Mouse (Mus musculus) MEL (cell line): ENCODE measurements at regions not wholly inside any gene's neighbourhood (a gene's known extent, or its start where the extent isn't known, plus 50 kb on each side); places are given as distances from the start of the nearest gene placed in this dataset.
A peak's percentile ranks its signal among the peaks of the same experiment; 100 is the strongest.

Experiments used
- DNase-seq: peaks from one replicate; pipeline ENCODE4 v3.0.0; 2011; ENCODE audit warnings: low read depth, low spot score
- H3K27ac ChIP-seq: 2 replicates; pipeline ENCODE4 v1.5.1; 2012; ENCODE audit warnings: low read depth, mild to moderate bottlenecking, control low read depth, low read length, moderate library complexity; ENCODE audit not compliant: control insufficient read depth
- H3K27me3 ChIP-seq, 2 experiments: fragments of 150-350 bp in 1 of 2; sonication (generic) in 1 of 2; 2 replicates each; pipeline ENCODE4 v1.6.1; 2012; ENCODE audit warnings: low read length in 2 of 2, mild to moderate bottlenecking in 2 of 2, improper control_type of control experiment in 1 of 2, moderate library complexity in 1 of 2; ENCODE audit not compliant: insufficient read depth in 2 of 2, control insufficient read depth in 1 of 2
- H3K36me3 ChIP-seq, 2 experiments: 2 replicates each; pipeline ENCODE4 v1.6.1; 2012 to 2014; ENCODE audit warnings: low read length in 2 of 2, improper control_type of control experiment in 1 of 2, inconsistent platforms in 1 of 2, mild to moderate bottlenecking in 1 of 2; ENCODE audit not compliant: insufficient read depth in 2 of 2, control insufficient read depth in 1 of 2
- H3K4me1 ChIP-seq, 2 experiments: fragments of 150-350 bp in 1 of 2; sonication (generic) in 1 of 2; 2 replicates each; pipeline ENCODE4 v1.6.1; 2012; ENCODE audit warnings: low read length in 2 of 2, improper control_type of control experiment in 1 of 2, mild to moderate bottlenecking in 1 of 2; ENCODE audit not compliant: insufficient read depth in 2 of 2, control insufficient read depth in 1 of 2
- H3K4me3 ChIP-seq, 2 experiments: fragments of 150-350 bp in 1 of 2; sonication (generic) in 1 of 2; 2 replicates each; pipeline ENCODE4 v1.5.1; 2012; ENCODE audit warnings: low read depth in 2 of 2, low read length in 2 of 2, mild to moderate bottlenecking in 2 of 2, moderate library complexity in 2 of 2, control low read depth in 1 of 2, improper control_type of control experiment in 1 of 2; ENCODE audit not compliant: control insufficient read depth in 1 of 2, insufficient read depth in 1 of 2
- H3K79me2 ChIP-seq: 2 replicates; pipeline ENCODE4 v1.6.1; 2012; ENCODE audit warnings: mild to moderate bottlenecking, low read length, moderate library complexity; ENCODE audit not compliant: control insufficient read depth, poor library complexity, insufficient read depth
- H3K9ac ChIP-seq: 2 replicates; pipeline ENCODE4 v1.6.1; 2012; ENCODE audit warnings: low read depth, mild to moderate bottlenecking, control low read depth, low read length, moderate library complexity; ENCODE audit not compliant: control insufficient read depth, poor library complexity, severe bottlenecking
- H3K9me3 ChIP-seq: fragments of 150-350 bp; sonication (generic); replicated peaks from 2 replicates; pipeline ENCODE4 v1.6.1; 2012; ENCODE audit warnings: mild to moderate bottlenecking, low read length, improper control_type of control experiment, moderate library complexity; ENCODE audit not compliant: insufficient read depth
- BHLHE40 ChIP-seq: IDR thresholded peaks from 2 replicates; pipeline ENCODE4 v1.6.1; 2012; ENCODE audit warnings: low read depth, mild to moderate bottlenecking, inconsistent platforms, low read length, improper control_type of control experiment, borderline replicate concordance
- CHD1 ChIP-seq: IDR thresholded peaks from 2 replicates; pipeline ENCODE4 v1.6.1; 2012; ENCODE audit warnings: low read depth, mild to moderate bottlenecking, inconsistent platforms, low read length, improper control_type of control experiment
- E2F4 ChIP-seq: IDR thresholded peaks from 2 replicates; pipeline ENCODE4 v1.6.1; 2011; ENCODE audit warnings: low read depth, low read length, improper control_type of control experiment, borderline replicate concordance
- ELF1 ChIP-seq: IDR thresholded peaks from 2 replicates; pipeline ENCODE4 v1.6.1; 2014; ENCODE audit warnings: low read depth, mild to moderate bottlenecking, inconsistent platforms, low read length, improper control_type of control experiment, moderate library complexity
- ETS1 ChIP-seq: IDR thresholded peaks from 2 replicates; pipeline ENCODE4 v1.6.1; 2012; ENCODE audit warnings: low read depth, mild to moderate bottlenecking, inconsistent platforms, low read length, improper control_type of control experiment, moderate library complexity
- GABPA ChIP-seq: IDR thresholded peaks from 2 replicates; pipeline ENCODE4 v1.6.1; 2012; ENCODE audit warnings: low read depth, mild to moderate bottlenecking, inconsistent platforms, low read length, improper control_type of control experiment, moderate library complexity
- GATA1 ChIP-seq: IDR thresholded peaks from 2 replicates; pipeline ENCODE4 v1.6.1; 2011; ENCODE audit warnings: low read depth, low read length, improper control_type of control experiment
- HCFC1 ChIP-seq: IDR thresholded peaks from 2 replicates; pipeline ENCODE4 v1.6.1; 2012; ENCODE audit warnings: low read depth, mild to moderate bottlenecking, inconsistent platforms, low read length, improper control_type of control experiment, moderate library complexity
- KAT2A ChIP-seq: conservative IDR thresholded peaks from 2 replicates; pipeline ENCODE4 v1.6.1; 2012; ENCODE audit warnings: low read depth, low read length, improper control_type of control experiment, inconsistent platforms
- MEF2A ChIP-seq: IDR thresholded peaks from 2 replicates; pipeline ENCODE4 v1.6.1; 2014; ENCODE audit warnings: low read depth, mild to moderate bottlenecking, inconsistent platforms, low read length, improper control_type of control experiment; ENCODE audit not compliant: poor library complexity, insufficient replicate concordance, severe bottlenecking; ENCODE audit errors: extremely low read depth
- MXI1 ChIP-seq: IDR thresholded peaks from 2 replicates; pipeline ENCODE4 v1.6.1; 2011; ENCODE audit warnings: mild to moderate bottlenecking, low read depth, low read length, improper control_type of control experiment
- NELFE ChIP-seq: IDR thresholded peaks from 2 replicates; pipeline ENCODE4 v1.6.1; 2011; ENCODE audit warnings: low read depth, low read length, improper control_type of control experiment
- NRF1 ChIP-seq: IDR thresholded peaks from 2 replicates; pipeline ENCODE4 v1.6.1; 2014; ENCODE audit warnings: low read depth, mild to moderate bottlenecking, inconsistent platforms, low read length, improper control_type of control experiment, moderate library complexity; ENCODE audit not compliant: poor library complexity, insufficient read depth, severe bottlenecking
- POLR2A ChIP-seq, 2 experiments: IDR thresholded peaks; 2 replicates each; pipeline ENCODE4 v1.6.1; 2011 to 2012; ENCODE audit warnings: low read length in 2 of 2, mild to moderate bottlenecking in 2 of 2, control low read depth in 1 of 2, improper control_type of control experiment in 1 of 2, low read depth in 1 of 2, moderate library complexity in 1 of 2; ENCODE audit not compliant: control insufficient read depth in 1 of 2, insufficient read depth in 1 of 2, poor library complexity in 1 of 2
- POLR2AphosphoS2 ChIP-seq: IDR thresholded peaks from 2 replicates; pipeline ENCODE4 v1.6.1; 2011; ENCODE audit warnings: low read length, improper control_type of control experiment
- POLR2AphosphoS5 ChIP-seq: IDR thresholded peaks from 2 replicates; pipeline ENCODE4 v1.6.1; 2012; ENCODE audit warnings: low read depth, borderline replicate concordance, mild to moderate bottlenecking, inconsistent platforms, low read length, moderate library complexity, mixed read lengths
- RAD21 ChIP-seq: IDR thresholded peaks from 2 replicates; pipeline ENCODE4 v1.6.1; 2011; ENCODE audit warnings: mild to moderate bottlenecking, low read depth, low read length, improper control_type of control experiment
- SIN3A ChIP-seq: IDR thresholded peaks from 2 replicates; pipeline ENCODE4 v1.6.1; 2012; ENCODE audit warnings: low read length, improper control_type of control experiment, inconsistent platforms
- TAL1 ChIP-seq: IDR thresholded peaks from 2 replicates; pipeline ENCODE4 v1.6.1; 2012; ENCODE audit warnings: mild to moderate bottlenecking, inconsistent platforms, low read length, moderate library complexity, mixed read lengths
- TBP ChIP-seq: IDR thresholded peaks from 2 replicates; pipeline ENCODE4 v1.8.0; 2011; ENCODE audit warnings: low read depth, low read length, improper control_type of control experiment
- UBTF ChIP-seq: IDR thresholded peaks from 2 replicates; pipeline ENCODE4 v1.6.1; 2012; ENCODE audit warnings: low read depth, mild to moderate bottlenecking, inconsistent platforms, low read length, improper control_type of control experiment, moderate library complexity, borderline replicate concordance; ENCODE audit not compliant: insufficient read depth
- USF1 ChIP-seq: IDR thresholded peaks from 2 replicates; pipeline ENCODE4 v1.6.1; 2014; ENCODE audit warnings: low read depth, mild to moderate bottlenecking, inconsistent platforms, low read length, improper control_type of control experiment, moderate library complexity
- USF2 ChIP-seq, 2 experiments: IDR thresholded peaks; 2 replicates each; pipeline ENCODE4 v1.6.1; 2011 to 2012; ENCODE audit warnings: improper control_type of control experiment in 2 of 2, low read length in 2 of 2, borderline replicate concordance in 1 of 2, inconsistent platforms in 1 of 2, low read depth in 1 of 2, mild to moderate bottlenecking in 1 of 2; ENCODE audit not compliant: insufficient read depth in 1 of 2
- ZC3H11A ChIP-seq: IDR thresholded peaks from 2 replicates; pipeline ENCODE4 v1.6.1; 2012; ENCODE audit warnings: low read depth, mild to moderate bottlenecking, inconsistent platforms, low read length, improper control_type of control experiment
- ZMIZ1 ChIP-seq: IDR thresholded peaks from 2 replicates; pipeline ENCODE4 v1.6.1; 2012; ENCODE audit warnings: low read depth, mild to moderate bottlenecking, inconsistent platforms, low read length, improper control_type of control experiment, moderate library complexity

DNA sequence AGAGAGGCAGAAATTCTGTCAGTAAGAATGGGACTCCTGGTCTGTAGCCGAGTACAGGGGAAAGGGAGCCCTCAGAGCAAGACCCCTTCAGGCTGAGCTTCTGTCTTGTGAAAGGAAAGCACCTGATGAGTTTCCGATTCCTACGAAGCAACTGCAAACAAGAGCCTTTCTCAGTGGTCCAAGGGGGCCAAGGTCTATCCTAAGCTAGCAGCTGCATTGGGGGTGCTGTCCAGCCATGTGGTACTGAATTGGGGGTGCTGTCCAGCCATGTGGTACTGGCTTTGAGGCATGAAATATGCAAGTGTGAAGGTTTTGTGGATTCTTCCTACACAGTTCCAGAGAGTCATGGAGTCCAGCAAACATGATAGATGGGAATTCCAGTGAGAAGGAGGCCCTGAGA is 202.7 kb upstream of the Glra1 start:
- no peaks in the 10 kb centered on the region for H3K79me2 ChIP-seq
- peak; percentile 28 for DNase-seq

DNA sequence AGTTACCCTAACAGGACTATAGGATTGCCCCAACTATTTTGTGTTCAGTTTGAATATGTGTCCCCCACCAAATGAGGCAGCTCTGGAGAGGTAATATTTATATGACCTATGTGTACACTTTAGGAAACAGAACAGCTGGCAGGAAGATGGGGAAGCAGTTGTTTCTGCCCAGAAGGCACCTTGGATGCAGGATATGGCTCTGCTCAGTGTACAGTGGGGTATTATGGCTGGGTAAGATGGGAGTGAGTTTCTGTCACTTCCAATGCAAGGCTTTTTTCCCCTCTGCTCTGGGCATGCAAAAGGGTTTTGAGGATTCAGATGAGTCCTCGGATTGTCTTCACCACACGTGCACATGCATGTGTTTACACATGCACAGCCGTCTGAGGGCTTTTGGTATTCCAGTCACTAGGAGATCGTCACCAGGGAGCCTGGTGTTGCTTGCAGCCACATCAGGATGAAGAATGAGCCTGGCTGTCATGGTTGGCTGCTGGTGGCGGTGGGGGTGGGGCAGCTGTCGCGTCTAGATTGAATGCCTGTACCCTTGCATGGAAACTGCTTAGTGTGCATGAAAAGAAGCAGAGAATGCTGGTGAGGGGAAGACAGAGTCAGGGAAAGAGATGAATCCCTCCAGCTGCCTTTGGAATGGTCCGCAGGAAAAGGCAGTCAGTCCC is 183.3 kb upstream of the Glra1 start:
- Histone ChIP-seq H3K9me3 (no peaks in the 10 kb centered on the region), H3K9ac (no peak overlapping the region), H3K36me3 (no peaks in the 10 kb centered on the region), H3K27me3 (no peaks in the 10 kb centered on the region), H3K27ac (no peak overlapping the region), H3K79me2 (no peaks in the 10 kb centered on the region), H3K4me1 (no peaks in the 10 kb centered on the region), H3K4me3 (no peak overlapping the region)
- TF ChIP-seq USF1 = no peak
- TF ChIP-seq BHLHE40 = no peak
- no peak for TF ChIP-seq POLR2AphosphoS5
- no peak for TF ChIP-seq ETS1
- TF ChIP-seq CHD1 = no peak
- TF ChIP-seq E2F4 = no peak
- no peak for TF ChIP-seq POLR2A (IDR thresholded peaks at IDR 0.05; ENCODE audit: control insufficient read depth in 1 of 2, insufficient read depth in 1 of 2, low read depth in 1 of 2, low read length in 2 of 2, poor library complexity in 1 of 2)
- no peak for TF ChIP-seq KAT2A
- no peak for TF ChIP-seq HCFC1
- TF ChIP-seq UBTF = no peak
- no peak for TF ChIP-seq USF2 (IDR thresholded peaks at IDR 0.05; ENCODE audit: borderline replicate concordance in 1 of 2, insufficient read depth in 1 of 2, low read depth in 1 of 2, low read length in 2 of 2)
- no peak for TF ChIP-seq MEF2A
- TF ChIP-seq ELF1 = no peak
- no peak for TF ChIP-seq POLR2AphosphoS2
- no peak for TF ChIP-seq RAD21
- TF ChIP-seq GATA1 = no peak
- TF ChIP-seq TBP = no peak
- no peak for TF ChIP-seq SIN3A
- no peak for TF ChIP-seq NRF1
- no peak for TF ChIP-seq ZMIZ1
- no peak for DNase-seq

More for the DNA sequence above, 202.7 kb upstream of the Glra1 start:
- Histone ChIP-seq H3K27ac (no peak overlapping the region), H3K4me1 (no peaks in the 10 kb centered on the region), H3K9me3 (no peaks in the 10 kb centered on the region), H3K4me3 (no peak overlapping the region), H3K9ac (no peak overlapping the region)
- TF ChIP-seq NRF1 = no peak
- no peak for TF ChIP-seq HCFC1
- no peak for TF ChIP-seq TBP
- TF ChIP-seq MXI1 = no peak
- TF ChIP-seq GABPA = no peak
- no peak for TF ChIP-seq ZMIZ1
- no peak for TF ChIP-seq ELF1
- TF ChIP-seq ZC3H11A = no peak
- TF ChIP-seq ETS1 = no peak
- TF ChIP-seq NELFE = no peak
- TF ChIP-seq USF1 = no peak
- TF ChIP-seq RAD21 = no peak
- no peak for TF ChIP-seq POLR2AphosphoS5
- no peak for TF ChIP-seq TAL1
- no peak for TF ChIP-seq BHLHE40
- TF ChIP-seq, all 39 proteins: peak for 0
- Histone ChIP-seq H3K36me3 (no peaks in the 10 kb centered on the region), H3K27me3 (no peaks in the 10 kb centered on the region)
